Mouse (Mus musculus) heart, embryonic 15.5 days (tissue): ENCODE data around the gene Ift43. TPM values are rescaled to one million over a fixed set of nuclear protein-coding genes. Genes with fewer than 3 reads are reported as not detected.

ENCODE experiments used
- ATAC-seq: fragments of 200-750 bp; cut with Nextera tagmentation; replicated peaks from 2 replicates; pipeline ENCODE4 v1.8.0; 2017; ENCODE audit warnings: low read depth, moderate TSS enrichment; ENCODE audit not compliant: insufficient number of reproducible peaks, insufficient read depth, low FRiP score
- H3K27ac ChIP-seq: fragments of 300-500 bp; sonication (generic); 2 replicates; pipeline ENCODE4 v1.5.1; 2015; ENCODE audit warnings: mild to moderate bottlenecking, inconsistent platforms
- H3K27me3 ChIP-seq: fragments of 300-500 bp; sonication (generic); 2 replicates; pipeline ENCODE4 v1.6.1; 2015; ENCODE audit warnings: inconsistent platforms
- H3K36me3 ChIP-seq: fragments of 300-500 bp; sonication (generic); 2 replicates; pipeline ENCODE4 v1.6.1; 2015; ENCODE audit warnings: mild to moderate bottlenecking, inconsistent platforms
- H3K4me1 ChIP-seq: fragments of 300-500 bp; sonication (generic); replicated peaks from 2 replicates; pipeline ENCODE4 v1.6.1; 2015; ENCODE audit warnings: inconsistent platforms
- H3K4me2 ChIP-seq: fragments of 300-500 bp; sonication (generic); 2 replicates; pipeline ENCODE4 v1.6.1; 2015; ENCODE audit warnings: inconsistent platforms, mild to moderate bottlenecking, moderate library complexity
- H3K4me3 ChIP-seq: fragments of 300-500 bp; sonication (generic); 2 replicates; pipeline ENCODE4 v1.5.1; 2015; ENCODE audit warnings: mild to moderate bottlenecking, inconsistent platforms
- H3K9ac ChIP-seq: fragments of 300-500 bp; sonication (generic); 2 replicates; pipeline ENCODE4 v1.6.1; 2015; ENCODE audit warnings: mild to moderate bottlenecking, inconsistent platforms
- H3K9me3 ChIP-seq: fragments of 300-500 bp; sonication (generic); replicated peaks from 2 replicates; pipeline ENCODE4 v1.6.1; 2016; ENCODE audit warnings: inconsistent platforms
- WGBS: fragments of 180-500 bp; shearing (Covaris S2); methylation state at CpG from one replicate; pipeline ENCODE4 v1.1.7; 2015; ENCODE audit warnings: mixed read lengths; 5-methylcytosine and 5-hydroxymethylcytosine counted together
- polyA plus RNA-seq: library from polyadenylated mRNA; unstranded; fragments of >200 nt; fragmentation: Nextera tagmentation; extraction: Ambion mirVana; gene quantifications from 2 replicates; pipeline ENCODE4 v1.2.1, GENCODE M21; 2015

The Ift43 gene
- polyA plus RNA-seq, 1 experiment from 2014 or later = 130 TPM

DNA sequence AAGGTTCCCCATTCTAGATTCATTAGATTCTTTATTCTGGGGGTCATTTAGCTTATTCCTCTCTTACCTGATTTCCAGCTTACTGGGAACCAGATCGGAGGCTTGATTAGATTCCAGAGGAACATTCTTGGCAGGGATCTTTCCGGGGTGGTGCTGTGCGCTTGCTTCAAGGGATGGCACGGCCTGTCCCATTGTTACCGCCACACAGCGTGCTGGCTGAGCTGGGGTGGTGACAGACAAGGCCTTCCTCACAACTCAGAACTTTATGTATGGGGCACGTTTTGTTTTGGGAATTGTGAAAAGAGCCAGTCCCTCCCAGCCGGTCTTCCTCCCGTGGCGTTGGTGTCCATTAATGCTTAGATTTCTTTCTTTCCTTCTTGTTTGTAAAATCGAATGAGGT lies 21.1 kb downstream of the Ift43 start:
- ATAC-seq = no peak
- no peak overlapping the region for H3K4me3 ChIP-seq
- no peaks in the 10 kb centered on the region for H3K27me3 ChIP-seq
- H3K4me1 ChIP-seq = peaks cover 47% of the 10 kb centered on the region
- no peaks in the 10 kb centered on the region for H3K9me3 ChIP-seq
- H3K36me3 ChIP-seq = no peaks in the 10 kb centered on the region
- peak overlapping the region; percentile 97 for H3K27ac ChIP-seq
- peak overlapping the region; percentile 30; the same call in 1 of the 2 replicates for H3K4me2 ChIP-seq
- WGBS = 53% methylated on average over 11 of the region's 11 CpGs
- peak overlapping the region; percentile 42 for H3K9ac ChIP-seq

DNA sequence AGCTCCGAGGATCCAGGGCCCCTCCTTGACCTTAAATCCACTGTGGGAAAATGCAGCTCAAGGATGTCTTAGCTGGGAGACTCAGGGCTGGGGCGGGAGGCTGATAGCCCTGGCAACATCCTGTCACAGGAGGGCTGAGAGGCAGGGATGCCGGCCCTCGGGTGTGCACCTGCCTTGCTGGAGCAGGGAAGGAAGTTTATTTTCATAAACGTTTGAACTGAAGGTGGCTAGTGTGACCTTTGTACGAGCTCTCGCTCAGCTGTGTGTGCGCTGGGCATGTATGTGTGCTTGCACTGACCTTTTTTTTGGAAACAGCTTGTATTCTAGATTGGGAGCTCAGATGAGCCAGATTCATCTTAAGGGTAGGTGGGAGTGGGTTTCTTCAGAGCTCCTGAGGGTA lies 21.5 kb downstream of the Ift43 start:
- no peaks in the 10 kb centered on the region for H3K36me3 ChIP-seq
- no peaks in the 10 kb centered on the region for H3K27me3 ChIP-seq
- no peaks in the 10 kb centered on the region for H3K9me3 ChIP-seq
- peaks cover 45% of the 10 kb centered on the region for H3K4me1 ChIP-seq
- H3K27ac ChIP-seq = peak overlapping the region; percentile 97
- ATAC-seq = no peak
- peak overlapping the region; percentile 42 for H3K9ac ChIP-seq
- WGBS = 28% methylated on average over 8 of the region's 8 CpGs
- peak overlapping the region; percentile 30 for H3K4me2 ChIP-seq
- no peak overlapping the region for H3K4me3 ChIP-seq

- no peaks in the 10 kb centered on the region for H3K9me3 ChIP-seq
- no peak overlapping the region for H3K4me3 ChIP-seq
- peaks cover 45% of the 10 kb centered on the region for H3K4me1 ChIP-seq
- H3K9ac ChIP-seq = peak overlapping the region; percentile 42
- H3K36me3 ChIP-seq = no peaks in the 10 kb centered on the region
- 32% methylated on average over 11 of the region's 11 CpGs for whole genome bisulfite sequencing
- peak overlapping the region; percentile 97 for H3K27ac ChIP-seq
- peak overlapping the region; percentile 30 for H3K4me2 ChIP-seq
- peak; percentile 84 for ATAC-seq
- H3K27me3 ChIP-seq = no peaks in the 10 kb centered on the region
Observed at GRCm38 (mm10) chr12:86104297-86104696, 22.0 kb downstream of the Ift43 start.

GRCm38 (mm10) chr12:86105546-86105945 lies 23.2 kb downstream of the Ift43 start:
- Histone ChIP-seq H3K27me3 (no peaks in the 10 kb centered on the region), H3K4me1 (peaks cover 42% of the 10 kb centered on the region), H3K27ac (peak overlapping the region; percentile 97), H3K9ac (no peak overlapping the region), H3K36me3 (no peaks in the 10 kb centered on the region), H3K4me2 (no peak overlapping the region), H3K4me3 (no peak overlapping the region), H3K9me3 (no peaks in the 10 kb centered on the region)
- WGBS = 69% methylated on average over 9 of the region's 10 CpGs
- no peak for ATAC-seq

GRCm38 (mm10) chr12:86106086-86106485 lies 23.7 kb downstream of the Ift43 start:
- no peak for ATAC-seq
- WGBS = 86% methylated on average over 9 of the region's 9 CpGs

DNA sequence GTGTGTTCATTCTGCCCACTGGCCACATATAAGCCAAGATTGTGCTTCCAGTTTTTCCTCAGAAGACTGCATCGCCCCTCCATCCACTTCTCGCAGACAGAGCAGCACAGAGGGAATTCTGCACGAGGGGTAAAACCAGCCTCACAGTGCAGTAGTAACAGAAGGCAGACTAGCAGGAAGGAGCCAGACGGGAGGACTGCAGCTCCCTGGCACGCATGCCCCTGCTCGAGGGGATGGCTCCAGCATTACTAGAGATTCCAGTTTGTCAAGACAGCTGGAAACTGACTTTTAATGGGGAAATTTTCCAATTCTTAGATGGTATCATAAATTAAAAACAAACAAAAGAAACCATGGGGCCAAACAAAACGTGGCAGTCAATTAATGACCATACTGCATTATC lies 25.3 kb downstream of the Ift43 start:
- Histone ChIP-seq H3K4me3 (no peak overlapping the region), H3K4me2 (no peak overlapping the region), H3K27ac (no peak overlapping the region), H3K9me3 (no peaks in the 10 kb centered on the region), H3K9ac (no peak overlapping the region), H3K36me3 (0 out of 2 replicates have a peak, but pooled peaks cover 5% of the 10 kb centered on the region), H3K27me3 (no peaks in the 10 kb centered on the region), H3K4me1 (peaks cover 26% of the 10 kb centered on the region)
- no peak for ATAC-seq
- WGBS = 77% methylated on average over 7 of the region's 7 CpGs

More at GRCm38 (mm10) chr12:86106086-86106485, 23.7 kb downstream of the Ift43 start:
- no peaks in the 10 kb centered on the region for H3K27me3 ChIP-seq
- no peak overlapping the region for H3K27ac ChIP-seq
- H3K36me3 ChIP-seq = no peaks in the 10 kb centered on the region
- no peak overlapping the region for H3K4me3 ChIP-seq
- no peak overlapping the region for H3K4me2 ChIP-seq
- H3K9ac ChIP-seq = no peak overlapping the region
- peaks cover 37% of the 10 kb centered on the region for H3K4me1 ChIP-seq
- H3K9me3 ChIP-seq = no peaks in the 10 kb centered on the region

DNA sequence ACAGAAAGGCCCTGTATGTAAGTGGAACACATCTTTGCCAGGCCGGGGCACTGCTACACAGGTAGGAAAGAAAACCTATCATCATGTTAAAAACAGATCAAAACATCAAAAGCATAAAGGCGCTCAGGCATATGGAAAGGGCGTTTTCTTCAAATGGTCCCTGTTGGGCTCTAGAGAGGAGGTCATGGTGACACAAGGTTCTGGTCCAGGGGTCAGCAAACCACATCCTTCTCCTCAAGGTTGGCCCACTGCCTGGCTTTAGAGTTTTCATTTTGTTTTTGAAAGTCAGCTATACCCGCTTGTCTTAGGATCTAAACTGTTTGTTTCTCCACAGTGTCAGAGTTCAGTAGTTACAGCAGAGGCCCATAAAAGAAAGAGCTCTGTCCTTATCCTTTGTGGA lies 27.2 kb downstream of the Ift43 start:
- no peaks in the 10 kb centered on the region for H3K9me3 ChIP-seq
- H3K36me3 ChIP-seq = 0 out of 2 replicates have a peak, but pooled peaks cover 5% of the 10 kb centered on the region
- no peak overlapping the region for H3K9ac ChIP-seq
- no peak overlapping the region for H3K4me2 ChIP-seq
- H3K4me1 ChIP-seq = peaks cover 13% of the 10 kb centered on the region
- H3K27ac ChIP-seq = no peak overlapping the region
- no peak for ATAC-seq
- H3K27me3 ChIP-seq = no peaks in the 10 kb centered on the region
- WGBS = 80% methylated on average over 4 of the region's 4 CpGs
- H3K4me3 ChIP-seq = no peak overlapping the region

- H3K9me3 ChIP-seq = no peaks in the 10 kb centered on the region
- no peak overlapping the region for H3K9ac ChIP-seq
- no peak overlapping the region for H3K4me2 ChIP-seq
- H3K4me3 ChIP-seq = no peak overlapping the region
- H3K27me3 ChIP-seq = no peaks in the 10 kb centered on the region
- H3K36me3 ChIP-seq = 0 out of 2 replicates have a peak, but pooled peaks cover 5% of the 10 kb centered on the region
- no peak for ATAC-seq
- H3K27ac ChIP-seq = no peak overlapping the region
- H3K4me1 ChIP-seq = peaks cover 2% of the 10 kb centered on the region; the same call in 1 of the 2 replicates
- 93% methylated on average over 2 of the region's 2 CpGs for WGBS
Observed at GRCm38 (mm10) chr12:86110637-86111036, 28.3 kb downstream of the Ift43 start.

DNA sequence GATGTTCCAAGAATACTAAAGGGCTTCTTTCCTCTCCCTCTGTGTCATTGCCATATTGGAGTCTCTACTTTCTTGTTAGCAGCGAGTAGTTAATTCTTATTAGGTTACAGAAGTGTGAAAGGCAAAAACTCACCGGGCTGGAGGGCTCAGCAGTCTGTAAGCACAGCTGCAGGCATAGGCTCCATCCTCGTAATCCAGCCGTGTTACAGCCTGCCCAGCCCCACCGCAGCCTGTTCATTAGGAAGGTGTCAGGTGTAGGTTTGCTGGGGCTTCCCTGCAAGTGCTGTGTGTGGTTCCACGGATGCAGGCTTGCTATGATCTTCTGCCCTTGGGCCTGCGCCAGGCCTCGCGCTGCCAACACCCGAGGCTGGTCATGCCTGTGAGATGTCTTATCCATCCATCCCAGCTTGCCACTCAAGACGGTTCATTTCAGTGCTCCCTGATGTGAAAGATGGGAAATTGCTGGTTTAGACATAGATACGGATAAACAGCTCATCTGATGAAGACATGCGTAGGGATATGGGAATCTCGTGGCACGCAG lies 34.0 kb downstream of the Ift43 start:
- Histone ChIP-seq H3K4me2 (no peak overlapping the region), H3K9ac (no peak overlapping the region), H3K4me3 (no peak overlapping the region), H3K27ac (no peak overlapping the region), H3K36me3 (0 out of 2 replicates have a peak, but pooled peaks cover 5% of the 10 kb centered on the region), H3K27me3 (no peaks in the 10 kb centered on the region), H3K9me3 (no peaks in the 10 kb centered on the region), H3K4me1 (no peaks in the 10 kb centered on the region)
- WGBS = 72% methylated on average over 15 of the region's 15 CpGs
- no peak for ATAC-seq

GRCm38 (mm10) chr12:86124016-86124415 lies 41.7 kb downstream of the Ift43 start:
- no peak overlapping the region for H3K4me2 ChIP-seq

DNA sequence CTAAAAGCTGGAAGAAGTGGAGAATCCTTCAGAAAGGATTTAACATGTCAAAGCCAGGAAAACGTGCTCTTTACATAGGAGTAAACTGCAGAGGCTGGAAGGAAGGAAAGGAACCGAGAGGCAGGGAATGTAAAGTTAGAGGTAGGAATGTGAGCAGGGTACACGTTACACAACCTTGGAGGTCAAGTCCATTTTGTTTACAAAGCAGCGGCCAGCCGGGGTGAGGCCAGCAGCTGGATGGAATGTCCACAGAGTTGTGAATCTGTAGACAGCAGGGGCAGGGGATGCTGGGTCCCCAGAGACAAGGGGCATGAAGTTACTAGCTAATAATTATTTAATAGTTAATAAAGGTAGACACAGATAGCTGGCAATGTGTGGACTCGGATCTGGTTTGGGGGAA lies 45.8 kb downstream of the Ift43 start:
- H3K9ac ChIP-seq = no peak overlapping the region
- H3K27ac ChIP-seq = no peak overlapping the region
- H3K4me2 ChIP-seq = no peak overlapping the region
- WGBS = 67% methylated on average over 6 of the region's 6 CpGs
- no peak overlapping the region for H3K4me3 ChIP-seq
- H3K4me1 ChIP-seq = peaks cover 8% of the 10 kb centered on the region; the same call in 1 of the 2 replicates
- H3K9me3 ChIP-seq = no peaks in the 10 kb centered on the region
- ATAC-seq = no peak
- no peaks in the 10 kb centered on the region for H3K27me3 ChIP-seq
- no peaks in the 10 kb centered on the region for H3K36me3 ChIP-seq

More at GRCm38 (mm10) chr12:86124016-86124415, 41.7 kb downstream of the Ift43 start:
- H3K9ac ChIP-seq = no peak overlapping the region
- no peak overlapping the region for H3K27ac ChIP-seq
- H3K27me3 ChIP-seq = no peaks in the 10 kb centered on the region
- WGBS = 89% methylated on average over 6 of the region's 6 CpGs
- H3K4me1 ChIP-seq = 0 out of 2 replicates have a peak, but pooled peaks cover under 1% of the 10 kb centered on the region
- no peak overlapping the region for H3K4me3 ChIP-seq
- H3K36me3 ChIP-seq = no peaks in the 10 kb centered on the region
- no peak for ATAC-seq
- no peaks in the 10 kb centered on the region for H3K9me3 ChIP-seq

- Histone ChIP-seq H3K4me3 (no peak overlapping the region), H3K27me3 (no peaks in the 10 kb centered on the region), H3K4me1 (peaks cover 8% of the 10 kb centered on the region; the same call in 1 of the 2 replicates), H3K9me3 (no peaks in the 10 kb centered on the region), H3K36me3 (no peaks in the 10 kb centered on the region), H3K27ac (no peak overlapping the region), H3K9ac (no peak overlapping the region), H3K4me2 (no peak overlapping the region)
- ATAC-seq = no peak
- 81% methylated on average over 8 of the region's 8 CpGs for WGBS
Observed at GRCm38 (mm10) chr12:86129005-86129404, 46.7 kb downstream of the Ift43 start.
